Mouse (Mus musculus) MEL (cell line): ENCODE data around the gene Tufm.

Source experiments
- CHD1 ChIP-seq: IDR thresholded peaks from 2 replicates; pipeline ENCODE4 v1.6.1; 2012; ENCODE audit warnings: low read depth, mild to moderate bottlenecking, inconsistent platforms, low read length, improper control_type of control experiment
- CHD2 ChIP-seq: IDR thresholded peaks from 2 replicates; pipeline ENCODE4 v1.6.1; 2011; ENCODE audit warnings: low read length, improper control_type of control experiment
- CTCF ChIP-seq, 3 experiments: IDR thresholded peaks in 2 of 3; conservative IDR thresholded peaks in 1 of 3; 2 replicates each; pipeline ENCODE4 v1.5.1; 2011 to 2012; ENCODE audit warnings: low read length in 3 of 3, low read depth in 2 of 3, mild to moderate bottlenecking in 2 of 3, improper control_type of control experiment in 1 of 3, inconsistent platforms in 1 of 3, mixed read lengths in 1 of 3, moderate library complexity in 1 of 3; ENCODE audit not compliant: control insufficient read depth in 1 of 3, insufficient read depth in 1 of 3, poor library complexity in 1 of 3, severe bottlenecking in 1 of 3
- EP300 ChIP-seq, 2 experiments: IDR thresholded peaks; 2 replicates each; pipeline ENCODE4 v1.6.1; 2011; ENCODE audit warnings: improper control_type of control experiment in 2 of 2, low read length in 2 of 2, low read depth in 1 of 2, mild to moderate bottlenecking in 1 of 2
- GABPA ChIP-seq: IDR thresholded peaks from 2 replicates; pipeline ENCODE4 v1.6.1; 2012; ENCODE audit warnings: low read depth, mild to moderate bottlenecking, inconsistent platforms, low read length, improper control_type of control experiment, moderate library complexity
- GATA1 ChIP-seq: IDR thresholded peaks from 2 replicates; pipeline ENCODE4 v1.6.1; 2011; ENCODE audit warnings: low read depth, low read length, improper control_type of control experiment
- MAFK ChIP-seq: IDR thresholded peaks from 2 replicates; pipeline ENCODE4 v1.6.1; 2011; ENCODE audit warnings: low read depth, mild to moderate bottlenecking, low read length, improper control_type of control experiment, borderline replicate concordance
- MEF2A ChIP-seq: IDR thresholded peaks from 2 replicates; pipeline ENCODE4 v1.6.1; 2014; ENCODE audit warnings: low read depth, mild to moderate bottlenecking, inconsistent platforms, low read length, improper control_type of control experiment; ENCODE audit not compliant: poor library complexity, insufficient replicate concordance, severe bottlenecking; ENCODE audit errors: extremely low read depth
- MYC ChIP-seq: IDR thresholded peaks from 2 replicates; pipeline ENCODE4 v1.6.1; 2011; ENCODE audit warnings: low read depth, mild to moderate bottlenecking, low read length, improper control_type of control experiment, moderate library complexity
- POLR2A ChIP-seq, 2 experiments: IDR thresholded peaks; 2 replicates each; pipeline ENCODE4 v1.6.1; 2011 to 2012; ENCODE audit warnings: low read length in 2 of 2, mild to moderate bottlenecking in 2 of 2, control low read depth in 1 of 2, improper control_type of control experiment in 1 of 2, low read depth in 1 of 2, moderate library complexity in 1 of 2; ENCODE audit not compliant: control insufficient read depth in 1 of 2, insufficient read depth in 1 of 2, poor library complexity in 1 of 2
- POLR2AphosphoS5 ChIP-seq: IDR thresholded peaks from 2 replicates; pipeline ENCODE4 v1.6.1; 2012; ENCODE audit warnings: low read depth, borderline replicate concordance, mild to moderate bottlenecking, inconsistent platforms, low read length, moderate library complexity, mixed read lengths
- UBTF ChIP-seq: IDR thresholded peaks from 2 replicates; pipeline ENCODE4 v1.6.1; 2012; ENCODE audit warnings: low read depth, mild to moderate bottlenecking, inconsistent platforms, low read length, improper control_type of control experiment, moderate library complexity, borderline replicate concordance; ENCODE audit not compliant: insufficient read depth
- USF1 ChIP-seq: IDR thresholded peaks from 2 replicates; pipeline ENCODE4 v1.6.1; 2014; ENCODE audit warnings: low read depth, mild to moderate bottlenecking, inconsistent platforms, low read length, improper control_type of control experiment, moderate library complexity

GRCm38 (mm10) chr7:126503273-126503878, 16.2 kb downstream of the Tufm start, which contains the start of gene Atxn2l:
- TF ChIP-seq GABPA (no peak), POLR2A (IDR thresholded peaks at IDR 0.05; ENCODE audit: control insufficient read depth in 1 of 2, insufficient read depth in 1 of 2, low read depth in 1 of 2, low read length in 2 of 2, poor library complexity in 1 of 2) (peak; percentile 47 to 73), MAFK (no peak), EP300 (IDR thresholded peaks at IDR 0.05; ENCODE audit: low read depth in 1 of 2, low read length in 2 of 2) (peak in 1 of 2 experiments; percentile 35; a peak in 2 of 4 replicates), USF1 (0 out of 2 replicates have a peak, but pooled peaks have one; percentile 34), CTCF (IDR thresholded peaks at IDR 0.05 in 2 of 3, conservative IDR thresholded peaks at IDR 0.05 in 1 of 3; ENCODE audit: control insufficient read depth in 1 of 3, insufficient read depth in 1 of 3, low read depth in 2 of 3, low read length in 3 of 3, poor library complexity in 1 of 3, severe bottlenecking in 1 of 3) (peak in 2 of 3 experiments; percentile 60 to 66; a peak in 5 of 6 replicates), MEF2A (peak; percentile 52; the same call in 1 of the 2 replicates), CHD1 (no peak; the same call in 1 of the 2 replicates), CHD2 (peak; percentile 81), UBTF (peak; percentile 32; the same call in 1 of the 2 replicates), MYC (peak; percentile 70; the same call in 1 of the 2 replicates), GATA1 (no peak), POLR2AphosphoS5 (no peak)
